Mouse (Mus musculus) testis, adult 2 months (tissue): ENCODE results near the gene Nostrin.

Experiments used
- CTCF ChIP-seq: fragments of 200-500 bp; IDR thresholded peaks from 2 replicates; pipeline ENCODE4 v1.5.1; 2012; ENCODE audit warnings: low read depth, mild to moderate bottlenecking, inconsistent platforms, low read length, moderate library complexity; ENCODE audit not compliant: control insufficient read depth, insufficient read depth, insufficient replicate concordance
- POLR2A ChIP-seq: fragments of 200-500 bp; IDR thresholded peaks from 2 replicates; pipeline ENCODE4 v1.6.1; 2012; ENCODE audit warnings: low read depth, mild to moderate bottlenecking, inconsistent platforms, low read length, moderate library complexity; ENCODE audit not compliant: control insufficient read depth

DNA sequence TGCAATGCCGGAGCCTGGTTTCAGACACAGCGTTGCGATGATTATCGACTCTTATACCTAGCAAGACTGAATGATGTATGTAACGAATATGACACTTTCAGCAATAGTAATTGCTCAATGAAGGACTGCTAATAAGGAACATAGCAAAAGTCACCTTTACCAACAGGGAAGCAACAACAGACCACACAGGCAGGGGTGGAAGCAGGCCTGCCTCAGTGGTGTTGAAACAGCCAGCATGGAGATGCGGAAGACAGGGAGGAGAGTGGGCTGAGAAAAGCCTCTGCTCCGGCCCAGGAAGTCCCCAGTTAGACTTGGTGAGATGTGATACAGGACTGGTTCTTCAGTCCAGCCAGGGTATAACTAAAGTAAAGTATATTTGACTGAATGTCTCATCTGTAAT lies 36.5 kb upstream of the Nostrin start:
- TF ChIP-seq POLR2A (no peak), CTCF (no peak)
